Mouse (Mus musculus) layer of hippocampus, postnatal 10 days (tissue): ENCODE measurements at regions not wholly inside any gene's neighbourhood (a gene's known extent, or its start where the extent isn't known, plus 50 kb on each side); places are given as distances from the start of the nearest gene placed in this dataset.

Experiments used
- DNase-seq, 2 experiments: peaks; one replicate each; pipeline ENCODE4 v3.0.0; 2021; ENCODE audit warnings: low spot score in 2 of 2

DNA sequence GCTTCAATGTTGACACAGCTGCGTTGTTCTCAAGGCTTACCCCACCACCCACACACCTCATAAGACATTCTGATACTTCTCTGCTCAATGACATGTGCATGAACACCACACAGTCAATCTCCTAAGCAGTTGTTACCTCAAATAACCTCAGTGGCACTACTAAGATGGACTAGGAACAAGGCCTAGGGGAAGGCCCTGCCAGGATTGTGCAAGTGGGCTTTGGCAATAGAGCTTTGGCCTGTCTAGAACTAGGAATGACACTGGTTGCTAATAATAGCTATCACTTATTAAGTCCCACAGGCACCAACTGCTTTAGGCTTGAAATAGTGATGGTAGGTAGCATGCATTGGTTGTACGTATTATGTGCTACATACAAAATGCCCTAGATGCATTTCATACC, 169.7 kb upstream of the Nabp1 start:
- no peak for DNase-seq

- DNase-seq: peak; percentile 86
Observed at GRCm38 (mm10) chr1:51644399-51644798, 166.2 kb upstream of the Nabp1 start.

DNA sequence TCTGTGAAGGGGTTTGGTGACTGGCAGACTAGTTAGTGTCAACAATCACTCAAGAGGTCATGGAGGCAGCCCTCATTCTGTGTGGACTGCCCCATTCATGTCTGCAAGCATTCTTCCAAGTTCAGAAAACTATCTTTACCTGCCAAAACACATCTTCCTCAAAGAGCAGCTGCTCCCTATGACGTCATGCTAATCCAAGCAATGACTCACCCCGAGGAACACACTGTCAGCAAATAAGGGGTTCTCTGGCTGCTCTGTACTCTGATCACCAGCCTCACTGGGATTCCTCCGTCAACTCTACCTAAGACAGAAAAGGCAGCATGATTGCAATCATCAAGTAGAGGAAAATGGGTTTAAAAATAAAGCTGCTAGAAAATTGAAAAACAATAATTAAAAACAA, 165.4 kb upstream of the Nabp1 start:
- no peak for DNase-seq

DNA sequence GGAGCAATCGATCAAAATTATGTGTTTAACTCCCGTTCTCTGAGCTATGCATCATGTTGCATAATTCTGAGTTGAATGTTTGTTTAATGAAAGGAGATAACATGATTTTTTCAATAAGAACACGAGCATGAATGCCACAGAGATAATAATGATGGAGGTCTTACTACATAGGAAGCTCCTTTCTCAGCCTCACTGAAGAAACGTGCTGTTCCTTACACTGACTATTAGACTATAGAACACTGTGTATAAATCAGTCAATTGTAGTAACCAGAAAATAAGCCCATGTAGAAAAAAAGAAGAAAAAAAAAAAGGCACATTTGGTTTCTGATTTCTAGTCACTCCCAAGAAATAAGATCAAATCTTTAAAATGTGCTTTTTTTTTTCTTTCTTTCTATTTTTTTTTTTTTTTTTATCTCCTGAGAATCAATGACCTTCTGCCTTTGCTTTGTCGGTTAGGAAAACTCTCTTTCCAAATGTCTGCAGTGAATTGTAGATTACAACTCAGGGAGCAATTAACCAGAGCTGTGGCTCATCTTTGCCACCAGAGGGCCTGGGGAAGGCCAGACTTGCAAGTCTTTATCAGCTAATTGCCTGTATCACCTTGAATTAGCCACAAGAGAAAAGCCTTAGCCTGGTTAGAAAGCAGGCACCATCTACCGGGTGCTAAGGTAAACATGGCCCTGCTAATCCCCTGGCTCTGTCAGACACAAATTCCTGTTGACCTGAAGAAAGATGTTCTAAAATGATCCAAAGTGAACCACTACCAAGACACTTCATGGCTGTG, 160.5 kb upstream of the Nabp1 start:
- no peak for DNase-seq

GRCm38 (mm10) chr1:51635881-51636515, 157.8 kb upstream of the Nabp1 start:
- DNase-seq: no peak

DNA sequence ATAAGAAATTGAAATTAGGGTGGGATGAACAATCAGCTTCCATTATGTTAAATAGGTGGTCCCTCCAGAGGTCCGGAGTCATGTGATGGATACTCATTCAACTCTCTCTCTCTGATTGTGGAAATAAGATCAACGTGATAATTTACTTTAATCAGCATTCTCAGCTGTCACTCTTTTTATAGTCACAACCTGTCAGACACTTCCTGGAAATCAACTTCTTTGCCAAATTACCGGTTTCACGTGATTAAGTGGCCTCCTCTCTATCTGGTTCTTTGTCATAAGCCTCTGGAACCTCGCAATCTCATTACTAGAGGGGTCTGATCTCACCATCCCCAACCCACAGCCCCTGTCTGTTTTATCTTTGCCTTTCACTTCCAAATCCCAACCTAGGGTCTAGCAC, 155.6 kb upstream of the Nabp1 start:
- no peak for DNase-seq

GRCm38 (mm10) chr1:51632851-51633250, 154.6 kb upstream of the Nabp1 start:
- DNase-seq: no peak

DNA sequence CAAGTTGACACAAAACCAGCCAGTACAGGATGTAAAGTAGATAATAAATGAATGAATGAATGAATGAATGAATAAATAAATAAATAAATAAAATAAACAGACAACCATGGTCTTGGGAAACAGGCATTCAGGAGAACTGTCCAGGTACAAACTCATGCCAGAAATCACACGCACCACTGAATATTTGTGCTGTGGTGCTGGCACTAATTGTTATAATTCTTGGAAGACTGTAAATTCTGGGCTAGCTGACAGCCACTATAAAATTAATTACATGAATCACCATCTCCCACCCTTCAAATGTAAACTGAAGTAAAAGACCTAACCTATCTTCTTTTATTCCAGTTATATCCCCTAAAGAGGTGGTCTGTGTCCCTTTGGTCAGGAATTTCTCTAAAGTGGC, 151.6 kb upstream of the Nabp1 start:
- no peak for DNase-seq

DNA sequence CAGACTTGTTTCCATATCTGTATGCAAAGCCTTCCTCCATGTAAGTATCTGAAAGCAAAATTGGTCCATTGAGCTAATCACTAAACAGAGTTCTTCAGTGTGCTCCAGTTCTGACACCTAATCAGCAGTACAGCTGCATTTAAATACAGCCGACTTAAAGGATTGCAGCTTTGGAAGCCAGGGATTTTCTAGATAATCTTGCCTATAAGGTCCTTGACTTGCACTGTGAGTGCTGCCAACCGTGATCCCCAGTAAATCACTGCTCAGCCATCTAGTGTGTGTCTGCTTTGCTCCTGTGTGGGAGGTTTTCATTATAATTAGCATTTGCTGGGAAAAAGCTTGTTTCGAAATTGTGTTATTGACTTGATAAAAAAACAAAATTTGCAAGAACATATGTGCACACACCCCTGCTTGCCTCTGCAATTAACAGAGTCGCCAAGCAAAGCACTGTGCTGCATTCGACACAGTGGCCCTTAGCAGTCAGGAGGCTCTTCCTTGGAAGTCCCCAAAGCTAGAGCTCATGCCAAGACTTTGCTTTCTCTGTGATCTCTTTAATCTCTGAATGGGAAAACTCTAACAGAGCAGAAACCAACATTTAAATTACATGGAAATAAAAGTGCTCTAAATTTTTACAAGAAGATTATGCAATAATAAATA, 150.0 kb upstream of the Nabp1 start:
- DNase-seq: no peak

GRCm38 (mm10) chr1:51626303-51626702, 148.1 kb upstream of the Nabp1 start:
- no peak for DNase-seq

DNA sequence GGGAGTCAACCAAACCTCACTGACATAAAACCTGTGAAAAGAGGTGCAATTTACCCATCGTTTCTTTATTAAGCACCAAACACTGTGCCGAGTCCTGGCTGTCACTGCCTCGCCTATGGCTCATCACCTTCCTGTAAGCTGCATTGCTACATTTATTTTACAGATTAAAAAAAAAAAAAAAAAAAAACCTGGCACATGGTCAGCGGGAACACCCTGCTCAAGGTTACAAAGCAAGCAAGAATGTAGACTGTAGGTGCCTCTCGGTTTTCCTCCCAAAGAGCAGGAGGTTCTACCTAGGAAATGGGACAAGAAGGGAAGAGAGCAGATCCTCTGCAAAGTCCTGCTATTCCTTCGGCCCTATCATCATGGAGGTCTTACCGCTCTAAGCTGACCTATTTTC, 146.9 kb upstream of the Nabp1 start:
- DNase-seq: no peak

DNA sequence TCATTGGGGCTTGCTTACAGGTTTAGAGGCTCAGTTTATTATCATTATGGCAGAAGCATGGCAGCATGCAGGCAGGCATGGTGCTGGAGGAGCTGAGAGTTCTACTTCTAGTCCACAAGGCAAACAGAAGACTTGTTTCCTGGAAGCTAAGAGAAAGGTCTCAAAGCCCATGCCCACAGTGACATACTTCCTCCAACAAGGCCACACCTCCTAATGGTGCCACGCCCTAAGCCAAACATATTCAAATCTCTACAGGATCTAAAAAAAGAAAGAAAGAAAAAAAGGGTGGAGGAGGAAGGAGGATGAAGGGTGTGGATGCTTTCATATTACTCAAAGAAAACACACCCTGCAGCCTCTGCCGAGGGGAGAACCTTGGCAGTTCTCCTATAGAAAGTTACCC, 146.3 kb upstream of the Nabp1 start:
- DNase-seq: no peak

- DNase-seq: no peak
Observed at GRCm38 (mm10) chr1:51622986-51623385, 144.8 kb upstream of the Nabp1 start.

- DNase-seq: no peak
Observed at GRCm38 (mm10) chr1:51622181-51622862, 144.1 kb upstream of the Nabp1 start.

- DNase-seq: no peak
Observed at GRCm38 (mm10) chr1:51621062-51621461, 142.8 kb upstream of the Nabp1 start.

DNA sequence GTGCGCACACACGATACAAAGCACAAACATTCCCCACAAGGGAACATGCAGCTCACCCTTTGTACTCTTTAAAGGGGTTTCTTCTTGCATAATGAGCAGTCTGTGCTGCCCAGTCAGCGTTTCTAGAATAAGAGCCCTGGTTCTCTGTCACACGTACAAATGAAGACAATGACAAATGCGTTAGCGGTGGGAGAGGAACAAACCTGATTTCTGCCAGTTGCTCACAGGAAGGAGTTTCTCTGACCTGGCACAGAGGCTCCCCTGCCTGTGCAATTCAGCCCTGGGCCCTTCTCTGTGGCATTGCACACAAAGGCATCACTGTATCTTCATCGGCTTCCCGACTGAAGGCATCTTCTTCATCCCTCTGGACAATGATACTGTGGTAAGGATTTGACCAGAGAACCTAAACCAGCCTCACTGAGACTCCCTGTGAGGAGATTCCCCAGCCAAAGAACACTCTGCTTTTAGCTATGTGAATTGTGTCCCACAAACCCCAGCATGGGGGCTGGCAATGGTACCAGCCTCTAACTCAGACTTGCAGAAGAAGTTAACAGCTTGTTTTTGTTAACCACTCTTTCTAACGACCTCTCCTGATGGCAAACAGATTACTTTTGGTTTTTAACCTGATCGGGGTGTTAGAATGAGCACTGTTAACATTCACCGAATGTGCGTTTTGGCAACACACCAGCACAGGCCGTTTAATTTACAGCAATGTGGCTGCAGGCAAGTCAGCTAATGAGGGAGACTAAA, 139.5 kb upstream of the Nabp1 start:
- no peak for DNase-seq

GRCm38 (mm10) chr1:51616091-51616490, 137.9 kb upstream of the Nabp1 start:
- no peak for DNase-seq

- DNase-seq: peak; percentile 33 to 62
Observed at GRCm38 (mm10) chr1:51615523-51615922, 137.3 kb upstream of the Nabp1 start.

DNA sequence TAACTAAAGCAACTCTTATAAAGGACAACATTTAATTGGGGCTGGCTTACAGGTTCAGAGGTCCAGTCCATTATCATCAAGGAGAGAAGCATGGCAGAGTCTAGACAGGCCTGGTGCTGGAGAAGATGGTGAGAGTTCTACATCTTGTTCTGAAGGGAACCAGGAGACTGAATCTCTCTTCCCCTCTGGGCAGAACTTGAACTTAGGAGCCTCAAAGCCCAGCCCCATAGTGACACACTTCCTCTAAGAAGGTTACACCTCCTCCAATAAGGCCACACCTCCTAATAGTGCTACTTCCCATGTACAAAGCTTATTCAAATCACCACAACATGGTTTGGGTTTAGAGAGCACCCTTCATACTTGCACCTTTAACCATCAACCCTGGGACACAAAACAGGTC, 136.5 kb upstream of the Nabp1 start:
- DNase-seq: no peak

DNA sequence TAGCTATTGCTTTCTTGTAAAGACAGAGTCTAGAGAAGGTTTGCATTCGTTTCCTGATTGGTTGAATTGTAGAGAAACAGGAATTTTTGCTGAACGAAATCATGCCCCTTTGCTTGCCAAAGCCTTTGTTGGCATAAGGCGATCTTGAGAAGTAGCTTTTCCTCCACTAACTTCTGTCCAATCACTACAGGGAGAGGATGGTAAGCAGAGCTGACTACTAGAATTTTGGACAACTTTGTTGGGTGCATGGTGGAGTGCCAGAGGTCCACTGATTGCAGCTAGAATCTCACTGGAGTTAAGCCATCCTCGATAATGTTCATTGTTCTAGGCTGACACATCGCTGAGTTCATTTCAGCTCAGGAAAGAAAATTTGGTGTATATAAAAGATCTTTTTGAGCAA, 131.1 kb upstream of the Nabp1 start:
- no peak for DNase-seq

GRCm38 (mm10) chr1:51607437-51607855, 129.2 kb upstream of the Nabp1 start:
- DNase-seq: no peak
